Mouse (Mus musculus) kidney, postnatal 10 days (tissue): ENCODE measurements around the gene Rad23a.

Source experiments
- DNase-seq: peaks from one replicate; pipeline ENCODE4 v3.0.0; 2021; ENCODE audit warnings: mixed read lengths

The Rad23a gene

GRCm38 (mm10) chr8:84785756-84786677, 54.4 kb downstream of the Rad23a start:
- DNase-seq: peak; percentile 81

GRCm38 (mm10) chr8:84785506-84785755, 55.0 kb downstream of the Rad23a start:
- DNase-seq: no peak

GRCm38 (mm10) chr8:84784681-84785505, 55.6 kb downstream of the Rad23a start:
- peak; percentile 38 for DNase-seq
